Mouse (Mus musculus) brain, embryonic 14.5 days (tissue): ENCODE data around the gene Scamp4.

ENCODE experiments used
- CTCF ChIP-seq: fragments of 200-500 bp; IDR thresholded peaks from 2 replicates; pipeline ENCODE4 v1.5.1; 2012; ENCODE audit warnings: inconsistent platforms, mild to moderate bottlenecking, moderate library complexity, borderline replicate concordance; ENCODE audit not compliant: insufficient read depth, insufficient read length; ENCODE audit errors: extremely low read depth
- POLR2A ChIP-seq: fragments of 200-500 bp; IDR thresholded peaks from 2 replicates; pipeline ENCODE4 v1.6.1; 2012; ENCODE audit warnings: mild to moderate bottlenecking, inconsistent platforms, borderline replicate concordance; ENCODE audit not compliant: poor library complexity, insufficient read depth, insufficient read length, severe bottlenecking; ENCODE audit errors: extremely low read depth

DNA sequence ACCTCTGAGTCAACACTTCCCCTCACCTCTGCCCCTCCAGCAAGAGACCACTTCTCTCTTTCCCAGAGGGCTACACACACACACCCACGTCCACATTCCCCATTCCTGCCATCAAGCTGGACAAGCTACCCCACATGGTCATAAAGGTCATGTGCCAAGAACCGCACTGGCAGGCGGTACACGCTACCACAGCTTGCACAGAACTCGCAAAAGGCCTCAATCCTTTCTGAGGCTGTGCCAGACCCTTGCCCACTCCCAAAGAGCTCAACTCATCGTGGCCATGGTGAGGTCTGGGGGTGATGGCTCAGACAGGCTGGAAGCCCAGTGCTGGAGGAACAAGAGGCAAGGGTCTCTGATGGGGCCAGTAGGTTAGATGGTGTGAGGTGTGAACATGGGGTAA lies 52.2 kb downstream of the Scamp4 start:
- TF ChIP-seq CTCF (no peak), POLR2A (no peak)
